Mouse (Mus musculus): ENCODE measurements around the gene Klf7. TPM values are rescaled to one million over a fixed set of nuclear protein-coding genes. Genes with fewer than 3 reads are reported as not detected.

The Klf7 gene
- polyA plus RNA-seq, 1 experiment: 31.7 TPM

GRCm38 (mm10) chr1:63980733-63981132 lies 141.3 kb downstream of the Klf7 start:
- no peaks in the 10 kb centered on the region for H3K27me3 ChIP-seq (ENCODE audit: control insufficient read depth, insufficient read depth, low read length)
- WGBS: 77% methylated on average over 2 of the region's 2 CpGs
- TF ChIP-seq CTCF (IDR thresholded peaks at IDR 0.05; ENCODE audit: borderline replicate concordance, control insufficient read depth, extremely low read depth, insufficient read depth, low read length, poor library complexity) (no peak), POLR2A (IDR thresholded peaks at IDR 0.05; ENCODE audit: control insufficient read depth, extremely low read depth, insufficient read depth, low read length, poor library complexity) (no peak)
- H3K4me1 ChIP-seq (replicated peaks; ENCODE audit: control insufficient read depth, insufficient read depth, low read length): no peaks in the 10 kb centered on the region
- H3K4me3 ChIP-seq (ENCODE audit: control insufficient read depth, insufficient read depth, low read length): no peak overlapping the region
- no peak for DNase-seq
- no peaks in the 10 kb centered on the region for H3K36me3 ChIP-seq (ENCODE audit: control insufficient read depth, insufficient read depth, low read length)
- no peak overlapping the region for H3K27ac ChIP-seq (ENCODE audit: control insufficient read depth, insufficient read depth, low read length)

All from thymus, adult 2 months (tissue).